Comparison of ENCODE assay signal across 22 mouse cellular contexts in the genomic region with DNA sequence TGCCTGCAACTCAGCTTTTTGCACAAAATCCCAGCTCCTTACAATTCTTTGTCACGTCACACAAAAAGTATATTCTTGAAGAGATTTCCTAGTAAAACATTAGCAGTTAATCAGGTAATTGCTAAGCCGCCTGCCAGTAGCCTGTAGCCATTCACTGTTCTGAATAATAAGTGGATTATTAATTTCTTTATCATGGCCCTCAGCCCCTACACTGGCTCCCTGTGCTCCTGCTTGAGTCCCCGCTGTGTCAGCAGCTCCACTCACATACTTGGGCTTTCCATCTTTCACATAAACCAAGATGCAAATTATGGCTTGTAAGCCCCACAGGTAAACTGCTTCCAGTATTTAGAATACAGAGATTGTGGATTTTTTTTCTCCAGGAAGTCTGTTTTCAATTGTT.
"Had no signal": no experiment of that assay in that cellular context is flagged by ENCODE, and none has a peak within 500 bp of the region (broad histone marks: within the 10 kb centered on the region; RNA-seq: fewer than 3 reads in every experiment).

No protein-coding gene starts in this region.

- H3K4me2 ChIP-seq: limb, embryonic 12.5 days; limb, embryonic 15.5 days; liver, embryonic 11.5 days; lung, embryonic 14.5 days; neural tube, embryonic 12.5 days; neural tube, embryonic 15.5 days had no signal

- H3K36me3 ChIP-seq: limb, embryonic 12.5 days; limb, embryonic 15.5 days; neural tube, embryonic 12.5 days; neural tube, embryonic 15.5 days had no signal

- H3K4me1 ChIP-seq: limb, embryonic 12.5 days; limb, embryonic 15.5 days; neural tube, embryonic 12.5 days; neural tube, embryonic 15.5 days had no signal

- H3K27ac ChIP-seq: limb, embryonic 12.5 days; limb, embryonic 15.5 days; liver, embryonic 14.5 days; macrophage; neural tube, embryonic 12.5 days; neural tube, embryonic 15.5 days; stomach, postnatal 0 days had no signal

- H3K9ac ChIP-seq: limb, embryonic 12.5 days; limb, embryonic 15.5 days; liver, embryonic 14.5 days; liver, postnatal 0 days; lung, embryonic 14.5 days; neural tube, embryonic 12.5 days; neural tube, embryonic 15.5 days had no signal

- H3K27me3 ChIP-seq: limb, embryonic 12.5 days; limb, embryonic 15.5 days; neural tube, embryonic 12.5 days; neural tube, embryonic 15.5 days had no signal

- ATAC-seq: liver, postnatal 0 days; lung, postnatal 0 days had no signal

- DNase-seq: kidney, adult 11 months; kidney, adult 8-10 months; kidney, postnatal 10 days; kidney, postnatal 4 days; left cerebral cortex, postnatal 4 days; liver, postnatal 0 days; lung, embryonic 14.5 days; right cerebral cortex, adult 18-20 months; right cerebral cortex, postnatal 14 days; right cerebral cortex, postnatal 4 days; thymus, adult 2 months; thymus, postnatal 14 days; thymus, postnatal 4 days had no signal

- H3K9me3 ChIP-seq: limb, embryonic 12.5 days; limb, embryonic 15.5 days; neural tube, embryonic 12.5 days; neural tube, embryonic 15.5 days had no signal

- H3K4me3 ChIP-seq: limb, embryonic 12.5 days; limb, embryonic 15.5 days; neural tube, embryonic 12.5 days; neural tube, embryonic 15.5 days had no signal
